Mouse (Mus musculus): ENCODE data around the gene Tank. TPM values are rescaled to one million over a fixed set of nuclear protein-coding genes. Genes with fewer than 3 reads are reported as not detected.

Tank gene
- 35.2 and 36.0 TPM in 2 replicates for polyA plus RNA-seq (2015; fragmentation: Nextera tagmentation; extraction: Ambion mirVana)

- no peak within 1 kb of the TSS for H3K9ac ChIP-seq (ENCODE audit: low read length)
- H3K4me1 ChIP-seq (ENCODE audit: control insufficient read depth, insufficient read depth, low read length) = 0 out of 2 replicates have a peak, but pooled peaks cover 2% of the 10 kb centered on the region
- WGBS = 85% methylated on average over 10 of the region's 10 CpGs
- no peaks in the 10 kb centered on the region for H3K36me3 ChIP-seq (ENCODE audit: control insufficient read depth, insufficient read depth, low read length)
- H3K9me3 ChIP-seq (replicated peaks; ENCODE audit: control insufficient read depth, low read length) = no peaks in the 10 kb centered on the region
- H3K4me3 ChIP-seq (replicated peaks; ENCODE audit: low read length) = no peak within 1 kb of the TSS
- no peak for ATAC-seq (ENCODE audit: insufficient read depth, low FRiP score)
- no peak within 1 kb of the TSS for H3K27ac ChIP-seq (ENCODE audit: low read length)
- no peak within 1 kb of the TSS for H3K4me2 ChIP-seq (ENCODE audit: low read depth, low read length)
- no peaks in the 10 kb centered on the region for H3K27me3 ChIP-seq (ENCODE audit: control insufficient read depth, insufficient read depth, low read length)
Observed at GRCm38 (mm10) chr2:61578433-61578832, at the start of gene Tank. Gene Tank (plus strand): TSS chr2:61578585.

- Histone ChIP-seq H3K9me3 (replicated peaks; ENCODE audit: control insufficient read depth, low read length) (no peaks in the 10 kb centered on the region), H3K4me3 (replicated peaks; ENCODE audit: low read length) (no peak overlapping the region), H3K4me2 (ENCODE audit: low read depth, low read length) (no peak overlapping the region), H3K27ac (ENCODE audit: low read length) (no peak overlapping the region), H3K4me1 (ENCODE audit: control insufficient read depth, insufficient read depth, low read length) (no peaks in the 10 kb centered on the region), H3K9ac (ENCODE audit: low read length) (no peak overlapping the region), H3K27me3 (ENCODE audit: control insufficient read depth, insufficient read depth, low read length) (no peaks in the 10 kb centered on the region), H3K36me3 (ENCODE audit: control insufficient read depth, insufficient read depth, low read length) (no peaks in the 10 kb centered on the region)
- ATAC-seq (ENCODE audit: insufficient read depth, low FRiP score) = no peak
- 60% methylated on average over 3 of the region's 3 CpGs for WGBS
Observed at GRCm38 (mm10) chr2:61532326-61532725, 46.1 kb upstream of the Tank start.

GRCm38 (mm10) chr2:61533131-61533530, 45.3 kb upstream of the Tank start:
- no peak overlapping the region for H3K27ac ChIP-seq (ENCODE audit: low read length)
- 53% methylated on average over 2 of the region's 2 CpGs for WGBS
- H3K9me3 ChIP-seq (replicated peaks; ENCODE audit: control insufficient read depth, low read length) = no peaks in the 10 kb centered on the region
- no peaks in the 10 kb centered on the region for H3K27me3 ChIP-seq (ENCODE audit: control insufficient read depth, insufficient read depth, low read length)
- no peaks in the 10 kb centered on the region for H3K4me1 ChIP-seq (ENCODE audit: control insufficient read depth, insufficient read depth, low read length)
- no peak overlapping the region for H3K4me3 ChIP-seq (replicated peaks; ENCODE audit: low read length)
- no peaks in the 10 kb centered on the region for H3K36me3 ChIP-seq (ENCODE audit: control insufficient read depth, insufficient read depth, low read length)
- no peak overlapping the region for H3K4me2 ChIP-seq (ENCODE audit: low read depth, low read length)
- no peak overlapping the region for H3K9ac ChIP-seq (ENCODE audit: low read length)
- ATAC-seq (ENCODE audit: insufficient read depth, low FRiP score) = no peak

GRCm38 (mm10) chr2:61536901-61537300, 41.5 kb upstream of the Tank start:
- Histone ChIP-seq H3K36me3 (ENCODE audit: control insufficient read depth, insufficient read depth, low read length) (no peaks in the 10 kb centered on the region), H3K9ac (ENCODE audit: low read length) (no peak overlapping the region), H3K4me1 (ENCODE audit: control insufficient read depth, insufficient read depth, low read length) (no peaks in the 10 kb centered on the region), H3K9me3 (replicated peaks; ENCODE audit: control insufficient read depth, low read length) (no peaks in the 10 kb centered on the region), H3K27ac (ENCODE audit: low read length) (no peak overlapping the region), H3K27me3 (ENCODE audit: control insufficient read depth, insufficient read depth, low read length) (no peaks in the 10 kb centered on the region), H3K4me2 (ENCODE audit: low read depth, low read length) (no peak overlapping the region), H3K4me3 (replicated peaks; ENCODE audit: low read length) (no peak overlapping the region)
- 77% methylated on average over 2 of the region's 2 CpGs for WGBS
- no peak for ATAC-seq (ENCODE audit: insufficient read depth, low FRiP score)

- H3K27ac ChIP-seq (ENCODE audit: low read length) = no peak overlapping the region
- ATAC-seq (ENCODE audit: insufficient read depth, low FRiP score) = no peak
- H3K36me3 ChIP-seq (ENCODE audit: control insufficient read depth, insufficient read depth, low read length) = no peaks in the 10 kb centered on the region
- H3K9ac ChIP-seq (ENCODE audit: low read length) = no peak overlapping the region
- H3K4me2 ChIP-seq (ENCODE audit: low read depth, low read length) = no peak overlapping the region
- WGBS = 17% methylated on average over 2 of the region's 2 CpGs
- no peaks in the 10 kb centered on the region for H3K9me3 ChIP-seq (replicated peaks; ENCODE audit: control insufficient read depth, low read length)
- no peaks in the 10 kb centered on the region for H3K27me3 ChIP-seq (ENCODE audit: control insufficient read depth, insufficient read depth, low read length)
- no peak overlapping the region for H3K4me3 ChIP-seq (replicated peaks; ENCODE audit: low read length)
- no peaks in the 10 kb centered on the region for H3K4me1 ChIP-seq (ENCODE audit: control insufficient read depth, insufficient read depth, low read length)
Observed at GRCm38 (mm10) chr2:61539378-61539777, 39.0 kb upstream of the Tank start.

GRCm38 (mm10) chr2:61542426-61542825, 36.0 kb upstream of the Tank start:
- Histone ChIP-seq H3K36me3 (ENCODE audit: control insufficient read depth, insufficient read depth, low read length) (no peaks in the 10 kb centered on the region), H3K4me1 (ENCODE audit: control insufficient read depth, insufficient read depth, low read length) (no peaks in the 10 kb centered on the region), H3K9me3 (replicated peaks; ENCODE audit: control insufficient read depth, low read length) (no peaks in the 10 kb centered on the region), H3K4me3 (replicated peaks; ENCODE audit: low read length) (no peak overlapping the region), H3K27ac (ENCODE audit: low read length) (no peak overlapping the region), H3K4me2 (ENCODE audit: low read depth, low read length) (no peak overlapping the region), H3K9ac (ENCODE audit: low read length) (no peak overlapping the region), H3K27me3 (ENCODE audit: control insufficient read depth, insufficient read depth, low read length) (no peaks in the 10 kb centered on the region)
- ATAC-seq (ENCODE audit: insufficient read depth, low FRiP score) = no peak
- 78% methylated on average over 2 of the region's 2 CpGs for WGBS

- H3K4me3 ChIP-seq (replicated peaks; ENCODE audit: low read length) = no peak overlapping the region
- no peaks in the 10 kb centered on the region for H3K36me3 ChIP-seq (ENCODE audit: control insufficient read depth, insufficient read depth, low read length)
- H3K4me1 ChIP-seq (ENCODE audit: control insufficient read depth, insufficient read depth, low read length) = no peaks in the 10 kb centered on the region
- H3K9me3 ChIP-seq (replicated peaks; ENCODE audit: control insufficient read depth, low read length) = no peaks in the 10 kb centered on the region
- H3K4me2 ChIP-seq (ENCODE audit: low read depth, low read length) = no peak overlapping the region
- WGBS = 74% methylated on average over 3 of the region's 3 CpGs
- H3K27ac ChIP-seq (ENCODE audit: low read length) = no peak overlapping the region
- no peaks in the 10 kb centered on the region for H3K27me3 ChIP-seq (ENCODE audit: control insufficient read depth, insufficient read depth, low read length)
- H3K9ac ChIP-seq (ENCODE audit: low read length) = no peak overlapping the region
- no peak for ATAC-seq (ENCODE audit: insufficient read depth, low FRiP score)
Observed at GRCm38 (mm10) chr2:61545666-61546065, 32.7 kb upstream of the Tank start.

- 56% methylated on average over 2 of the region's 2 CpGs for WGBS
- no peaks in the 10 kb centered on the region for H3K27me3 ChIP-seq (ENCODE audit: control insufficient read depth, insufficient read depth, low read length)
- no peak overlapping the region for H3K27ac ChIP-seq (ENCODE audit: low read length)
- no peak overlapping the region for H3K4me3 ChIP-seq (replicated peaks; ENCODE audit: low read length)
- H3K9ac ChIP-seq (ENCODE audit: low read length) = no peak overlapping the region
- ATAC-seq (ENCODE audit: insufficient read depth, low FRiP score) = no peak
- no peaks in the 10 kb centered on the region for H3K36me3 ChIP-seq (ENCODE audit: control insufficient read depth, insufficient read depth, low read length)
- H3K9me3 ChIP-seq (replicated peaks; ENCODE audit: control insufficient read depth, low read length) = no peaks in the 10 kb centered on the region
- H3K4me2 ChIP-seq (ENCODE audit: low read depth, low read length) = no peak overlapping the region
- no peaks in the 10 kb centered on the region for H3K4me1 ChIP-seq (ENCODE audit: control insufficient read depth, insufficient read depth, low read length)
Observed at GRCm38 (mm10) chr2:61548021-61548420, 30.4 kb upstream of the Tank start.

GRCm38 (mm10) chr2:61551680-61552079, 26.7 kb upstream of the Tank start:
- ATAC-seq (ENCODE audit: insufficient read depth, low FRiP score) = no peak
- Histone ChIP-seq H3K9ac (ENCODE audit: low read length) (no peak overlapping the region), H3K27ac (ENCODE audit: low read length) (no peak overlapping the region), H3K27me3 (ENCODE audit: control insufficient read depth, insufficient read depth, low read length) (no peaks in the 10 kb centered on the region), H3K4me3 (replicated peaks; ENCODE audit: low read length) (no peak overlapping the region), H3K4me2 (ENCODE audit: low read depth, low read length) (no peak overlapping the region), H3K9me3 (replicated peaks; ENCODE audit: control insufficient read depth, low read length) (no peaks in the 10 kb centered on the region), H3K4me1 (ENCODE audit: control insufficient read depth, insufficient read depth, low read length) (no peaks in the 10 kb centered on the region), H3K36me3 (ENCODE audit: control insufficient read depth, insufficient read depth, low read length) (no peaks in the 10 kb centered on the region)
- WGBS = 71% methylated on average over 5 of the region's 5 CpGs

GRCm38 (mm10) chr2:61555367-61555766, 23.0 kb upstream of the Tank start:
- ATAC-seq (ENCODE audit: insufficient read depth, low FRiP score) = no peak
- H3K4me1 ChIP-seq (ENCODE audit: control insufficient read depth, insufficient read depth, low read length) = no peaks in the 10 kb centered on the region
- H3K9me3 ChIP-seq (replicated peaks; ENCODE audit: control insufficient read depth, low read length) = no peaks in the 10 kb centered on the region
- no peak overlapping the region for H3K4me2 ChIP-seq (ENCODE audit: low read depth, low read length)
- no peak overlapping the region for H3K4me3 ChIP-seq (replicated peaks; ENCODE audit: low read length)
- H3K27ac ChIP-seq (ENCODE audit: low read length) = no peak overlapping the region
- WGBS = 79% methylated on average over 7 of the region's 7 CpGs
- H3K36me3 ChIP-seq (ENCODE audit: control insufficient read depth, insufficient read depth, low read length) = no peaks in the 10 kb centered on the region
- H3K9ac ChIP-seq (ENCODE audit: low read length) = no peak overlapping the region
- H3K27me3 ChIP-seq (ENCODE audit: control insufficient read depth, insufficient read depth, low read length) = no peaks in the 10 kb centered on the region

Measured in stomach, embryonic 16.5 days (tissue).